Mouse (Mus musculus): ENCODE results near the gene Ubb. TPM values are rescaled to one million over a fixed set of nuclear protein-coding genes. Genes with fewer than 3 reads are reported as not detected.

The Ubb gene
- polyA plus RNA-seq, 1 experiment from 2014 or later = 3,648 TPM

- H3K9me3 ChIP-seq = no peaks in the 10 kb centered on the region
- peak overlapping the region; percentile 94 for H3K9ac ChIP-seq (replicated peaks)
- WGBS = under 1% methylated on average over 58 of the region's 58 CpGs
Observed at GRCm38 (mm10) chr11:62551226-62552119, 502 bp downstream of the Ubb start.

GRCm38 (mm10) chr11:62553186-62553585 lies 2.2 kb downstream of the Ubb start:
- ATAC-seq (ENCODE audit: insufficient number of reproducible peaks, insufficient read depth, low FRiP score, low TSS enrichment, low read depth) = no peak
- WGBS = 35% methylated on average over 1 of the region's 1 CpGs
- peak overlapping the region; percentile 52 for H3K4me3 ChIP-seq (replicated peaks)
- H3K27ac ChIP-seq = no peak overlapping the region
- peak overlapping the region; percentile 96 for H3K4me2 ChIP-seq
- no peaks in the 10 kb centered on the region for H3K9me3 ChIP-seq
- H3K27me3 ChIP-seq = no peaks in the 10 kb centered on the region
- H3K4me1 ChIP-seq (replicated peaks) = peaks cover 24% of the 10 kb centered on the region
- H3K36me3 ChIP-seq = peaks cover 34% of the 10 kb centered on the region
- H3K9ac ChIP-seq (replicated peaks) = peak overlapping the region; percentile 56

More at GRCm38 (mm10) chr11:62551226-62552119, 502 bp downstream of the Ubb start:
- H3K27me3 ChIP-seq = no peaks in the 10 kb centered on the region
- ATAC-seq (ENCODE audit: insufficient number of reproducible peaks, insufficient read depth, low FRiP score, low TSS enrichment, low read depth) = peak; percentile 86
- peak overlapping the region; percentile 79 for H3K4me2 ChIP-seq
- H3K4me3 ChIP-seq (replicated peaks) = peak overlapping the region; percentile 63
- H3K36me3 ChIP-seq = peaks cover 34% of the 10 kb centered on the region
- peak overlapping the region; percentile 90 for H3K27ac ChIP-seq
- peaks cover 24% of the 10 kb centered on the region for H3K4me1 ChIP-seq (replicated peaks)

GRCm38 (mm10) chr11:62553633-62554032 lies 2.7 kb downstream of the Ubb start:
- H3K4me1 ChIP-seq (replicated peaks) = peaks cover 27% of the 10 kb centered on the region
- WGBS = 84% methylated on average over 5 of the region's 5 CpGs
- H3K27ac ChIP-seq = no peak overlapping the region
- no peaks in the 10 kb centered on the region for H3K27me3 ChIP-seq
- ATAC-seq (ENCODE audit: insufficient number of reproducible peaks, insufficient read depth, low FRiP score, low TSS enrichment, low read depth) = no peak
- H3K9me3 ChIP-seq = no peaks in the 10 kb centered on the region
- H3K36me3 ChIP-seq = peaks cover 34% of the 10 kb centered on the region
- peak overlapping the region; percentile 52 for H3K4me3 ChIP-seq (replicated peaks)
- peak overlapping the region; percentile 96 for H3K4me2 ChIP-seq
- peak overlapping the region; percentile 56 for H3K9ac ChIP-seq (replicated peaks)

- no peak for ATAC-seq (ENCODE audit: insufficient number of reproducible peaks, insufficient read depth, low FRiP score, low TSS enrichment, low read depth)
- WGBS = 77% methylated on average over 5 of the region's 5 CpGs
- Histone ChIP-seq H3K27me3 (no peaks in the 10 kb centered on the region), H3K4me1 (replicated peaks) (peaks cover 27% of the 10 kb centered on the region), H3K9ac (replicated peaks) (no peak overlapping the region), H3K27ac (no peak overlapping the region), H3K36me3 (peaks cover 34% of the 10 kb centered on the region), H3K9me3 (no peaks in the 10 kb centered on the region), H3K4me3 (replicated peaks) (peak overlapping the region; percentile 52), H3K4me2 (peak overlapping the region; percentile 96)
Observed at GRCm38 (mm10) chr11:62554163-62554855, 3.3 kb downstream of the Ubb start.

- peak overlapping the region; percentile 96 for H3K4me2 ChIP-seq
- no peak overlapping the region for H3K4me3 ChIP-seq (replicated peaks)
- no peak overlapping the region for H3K9ac ChIP-seq (replicated peaks)
- H3K9me3 ChIP-seq = no peaks in the 10 kb centered on the region
- H3K4me1 ChIP-seq (replicated peaks) = peaks cover 27% of the 10 kb centered on the region
- ATAC-seq (ENCODE audit: insufficient number of reproducible peaks, insufficient read depth, low FRiP score, low TSS enrichment, low read depth) = no peak
- no peak overlapping the region for H3K27ac ChIP-seq
- H3K27me3 ChIP-seq = no peaks in the 10 kb centered on the region
- H3K36me3 ChIP-seq = peaks cover 34% of the 10 kb centered on the region
Observed at GRCm38 (mm10) chr11:62554934-62555517, 4.1 kb downstream of the Ubb start.

GRCm38 (mm10) chr11:62555896-62556412 lies 5.0 kb downstream of the Ubb start:
- Histone ChIP-seq H3K4me3 (replicated peaks) (no peak overlapping the region), H3K9me3 (no peaks in the 10 kb centered on the region), H3K4me1 (replicated peaks) (peaks cover 27% of the 10 kb centered on the region), H3K9ac (replicated peaks) (no peak overlapping the region), H3K4me2 (no peak overlapping the region), H3K36me3 (peaks cover 34% of the 10 kb centered on the region), H3K27ac (no peak overlapping the region), H3K27me3 (no peaks in the 10 kb centered on the region)
- ATAC-seq (ENCODE audit: insufficient number of reproducible peaks, insufficient read depth, low FRiP score, low TSS enrichment, low read depth) = no peak

GRCm38 (mm10) chr11:62557205-62557604 lies 6.2 kb downstream of the Ubb start:
- no peak overlapping the region for H3K9ac ChIP-seq (replicated peaks)
- H3K36me3 ChIP-seq = peaks cover 34% of the 10 kb centered on the region
- H3K27me3 ChIP-seq = no peaks in the 10 kb centered on the region
- no peak overlapping the region for H3K4me3 ChIP-seq (replicated peaks)
- no peaks in the 10 kb centered on the region for H3K9me3 ChIP-seq
- ATAC-seq (ENCODE audit: insufficient number of reproducible peaks, insufficient read depth, low FRiP score, low TSS enrichment, low read depth) = no peak
- no peak overlapping the region for H3K27ac ChIP-seq
- peaks cover 27% of the 10 kb centered on the region for H3K4me1 ChIP-seq (replicated peaks)
- no peak overlapping the region for H3K4me2 ChIP-seq
- WGBS = 65% methylated on average over 5 of the region's 5 CpGs

GRCm38 (mm10) chr11:62558152-62558551 lies 7.2 kb downstream of the Ubb start:
- no peak overlapping the region for H3K9ac ChIP-seq (replicated peaks)
- no peak for ATAC-seq (ENCODE audit: insufficient number of reproducible peaks, insufficient read depth, low FRiP score, low TSS enrichment, low read depth)
- WGBS = 75% methylated on average over 2 of the region's 2 CpGs
- no peak overlapping the region for H3K4me2 ChIP-seq
- H3K27me3 ChIP-seq = no peaks in the 10 kb centered on the region
- H3K9me3 ChIP-seq = no peaks in the 10 kb centered on the region
- H3K4me3 ChIP-seq (replicated peaks) = no peak overlapping the region
- peaks cover 31% of the 10 kb centered on the region for H3K36me3 ChIP-seq
- H3K27ac ChIP-seq = no peak overlapping the region
- H3K4me1 ChIP-seq (replicated peaks) = peaks cover 29% of the 10 kb centered on the region

GRCm38 (mm10) chr11:62558961-62559646 lies 8.1 kb downstream of the Ubb start:
- Histone ChIP-seq H3K4me3 (replicated peaks) (no peak overlapping the region), H3K27ac (no peak overlapping the region), H3K9me3 (no peaks in the 10 kb centered on the region), H3K4me2 (no peak overlapping the region), H3K4me1 (replicated peaks) (peaks cover 19% of the 10 kb centered on the region), H3K27me3 (no peaks in the 10 kb centered on the region), H3K36me3 (peaks cover 21% of the 10 kb centered on the region), H3K9ac (replicated peaks) (no peak overlapping the region)
- WGBS = 58% methylated on average over 6 of the region's 6 CpGs
- no peak for ATAC-seq (ENCODE audit: insufficient number of reproducible peaks, insufficient read depth, low FRiP score, low TSS enrichment, low read depth)

- Histone ChIP-seq H3K4me2 (peak overlapping the region; percentile 61), H3K9ac (replicated peaks) (0 out of 2 replicates have a peak overlapping the region, but pooled peaks have one; percentile 42), H3K4me3 (replicated peaks) (peak overlapping the region; percentile 31), H3K4me1 (replicated peaks) (0 out of 2 replicates have a peak, but pooled peaks cover 6% of the 10 kb centered on the region), H3K27me3 (no peaks in the 10 kb centered on the region), H3K9me3 (no peaks in the 10 kb centered on the region), H3K27ac (no peak overlapping the region), H3K36me3 (peaks cover 7% of the 10 kb centered on the region; the same call in 1 of the 2 replicates)
- WGBS = 33% methylated on average over 43 of the region's 43 CpGs
- no peak for ATAC-seq (ENCODE audit: insufficient number of reproducible peaks, insufficient read depth, low FRiP score, low TSS enrichment, low read depth)
Observed at GRCm38 (mm10) chr11:62560463-62561016, 9.6 kb downstream of the Ubb start.

Data from limb, embryonic 12.5 days (tissue).